Mouse (Mus musculus) heart, postnatal 0 days (tissue): Measurements from ENCODE around the gene Ndel1.

Source experiments
- CTCF ChIP-seq: IDR thresholded peaks from 2 replicates; pipeline ENCODE4 v1.5.1; 2016; ENCODE audit warnings: antibody characterized with exemption, control low read depth, low read depth
- EP300 ChIP-seq: IDR thresholded peaks from 2 replicates; pipeline ENCODE4 v1.6.1; 2016; ENCODE audit warnings: antibody characterized with exemption, low read depth

DNA sequence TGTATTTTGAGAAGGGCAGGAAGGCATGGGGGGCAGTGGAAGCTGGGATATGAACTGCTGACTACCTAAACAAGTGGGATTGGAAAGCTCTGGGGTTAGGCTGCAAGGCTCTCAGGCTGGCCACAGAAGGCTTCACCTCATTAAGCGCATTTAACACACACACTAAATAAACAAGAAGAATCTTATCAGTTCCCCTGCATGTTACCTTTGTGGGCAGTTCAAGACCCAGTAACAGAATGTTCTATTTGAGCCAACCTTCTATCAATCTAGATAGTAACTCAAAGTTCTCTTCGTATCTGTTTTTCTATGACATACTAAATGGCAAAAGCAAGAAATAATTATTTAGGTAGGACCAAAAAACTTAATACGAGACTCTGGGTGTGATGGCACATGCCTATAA, 36.6 kb downstream of the Ndel1 start:
- no peak for TF ChIP-seq CTCF
- no peak for TF ChIP-seq EP300
